Mouse (Mus musculus): ENCODE data around the gene Aldh1a1. TPM values are rescaled to one million over a fixed set of nuclear protein-coding genes. Genes with fewer than 3 reads are reported as not detected.

The Aldh1a1 gene
- total and polyA plus RNA-seq, 3 experiments = 0.21 to 1.1 (median 0.99) TPM

- dilution Hi-C loops (cut with MboI; ENCODE audit: extremely low pct_ligation_motif_present, extremely low pct_unique_long_range_greater_than_20kb, low sequenced_read_pairs) (no loop called here), in situ Hi-C loops (cut with MboI; ENCODE audit: low pct_ligation_motif_present, low pct_unique_long_range_greater_than_20kb, low sequenced_read_pairs) (no loop called here)
- H3K79me2 ChIP-seq (replicated peaks; ENCODE audit: control insufficient read depth, extremely low read depth, insufficient read depth, poor library complexity, severe bottlenecking) = no peaks in the 10 kb centered on the region
- H3K36me3 ChIP-seq (replicated peaks in 1 of 2; ENCODE audit: control insufficient read depth in 1 of 2, insufficient read depth in 1 of 2, low read length in 1 of 2) = no peaks in the 10 kb centered on the region
- no peaks in the 10 kb centered on the region for H3K27me3 ChIP-seq (replicated peaks)
- no peaks in the 10 kb centered on the region for H3K9me3 ChIP-seq (replicated peaks; ENCODE audit: low read length)
- H3K4me3 ChIP-seq (replicated peaks in 1 of 3; ENCODE audit: low read depth in 2 of 3, low read length in 2 of 3, poor library complexity in 1 of 3) = no peak overlapping the region
- H3K4me1 ChIP-seq (ENCODE audit: control insufficient read depth in 1 of 2, insufficient read depth in 2 of 2) = no peaks in the 10 kb centered on the region
- no peak for TF ChIP-seq HCFC1 (IDR thresholded peaks at IDR 0.05; ENCODE audit: low read depth, low read length)
- no peak for TF ChIP-seq NELFE (IDR thresholded peaks at IDR 0.05; ENCODE audit: low read depth, low read length)
- TF ChIP-seq E2F4 (IDR thresholded peaks at IDR 0.05; ENCODE audit: insufficient replicate concordance, low read depth, low read length) = no peak
- no peak for TF ChIP-seq JUND (conservative IDR thresholded peaks at IDR 0.05; ENCODE audit: low read depth, low read length)
- no peak for TF ChIP-seq ETS1 (conservative IDR thresholded peaks at IDR 0.05; ENCODE audit: low read depth, low read length)
- no peak for TF ChIP-seq CTCF (conservative IDR thresholded peaks at IDR 0.05 in 1 of 2, IDR thresholded peaks at IDR 0.05 in 1 of 2; ENCODE audit: low read depth in 2 of 2, low read length in 2 of 2)
- no peak for DNase-seq (ENCODE audit: extremely low read depth)
- H3K4me2 ChIP-seq (ENCODE audit: insufficient read depth, low read depth, poor library complexity, severe bottlenecking) = no peak overlapping the region
- H3K27ac ChIP-seq (ENCODE audit: insufficient read depth, low read depth) = no peak overlapping the region
- H3K9ac ChIP-seq (ENCODE audit: insufficient read depth, low read depth) = no peak overlapping the region
Measured at GRCm38 (mm10) chr19:20623416-20623815, 130.9 kb downstream of the Aldh1a1 start.

GRCm38 (mm10) chr19:20631020-20631419 lies 138.5 kb downstream of the Aldh1a1 start:
- no peaks in the 10 kb centered on the region for H3K27me3 ChIP-seq (replicated peaks)
- in situ Hi-C loops (cut with MboI; ENCODE audit: low pct_ligation_motif_present, low pct_unique_long_range_greater_than_20kb, low sequenced_read_pairs) (no loop called here), dilution Hi-C loops (cut with MboI; ENCODE audit: extremely low pct_ligation_motif_present, extremely low pct_unique_long_range_greater_than_20kb, low sequenced_read_pairs) (no loop called here)
- no peaks in the 10 kb centered on the region for H3K4me1 ChIP-seq (ENCODE audit: control insufficient read depth in 1 of 2, insufficient read depth in 2 of 2)
- no peak overlapping the region for H3K4me3 ChIP-seq (replicated peaks in 1 of 3; ENCODE audit: low read depth in 2 of 3, low read length in 2 of 3, poor library complexity in 1 of 3)
- no peak for DNase-seq (ENCODE audit: extremely low read depth)
- H3K4me2 ChIP-seq (ENCODE audit: insufficient read depth, low read depth, poor library complexity, severe bottlenecking) = no peak overlapping the region
- TF ChIP-seq CHD2 (IDR thresholded peaks at IDR 0.05; ENCODE audit: low read length) (no peak), BHLHE40 (IDR thresholded peaks at IDR 0.05; ENCODE audit: low read depth, low read length) (no peak), E2F4 (IDR thresholded peaks at IDR 0.05; ENCODE audit: insufficient replicate concordance, low read depth, low read length) (no peak), RCOR1 (conservative IDR thresholded peaks at IDR 0.05; ENCODE audit: low read depth, low read length) (no peak), ZC3H11A (IDR thresholded peaks at IDR 0.05; ENCODE audit: low read depth, low read length) (no peak), CTCF (conservative IDR thresholded peaks at IDR 0.05 in 1 of 2, IDR thresholded peaks at IDR 0.05 in 1 of 2; ENCODE audit: low read depth in 2 of 2, low read length in 2 of 2) (no peak), JUN (IDR thresholded peaks at IDR 0.05; ENCODE audit: insufficient read depth, low read depth, low read length) (no peak), TBP (conservative IDR thresholded peaks at IDR 0.05; ENCODE audit: low read depth, low read length) (no peak), USF1 (IDR thresholded peaks at IDR 0.05; ENCODE audit: low read depth, low read length) (no peak), ZKSCAN1 (IDR thresholded peaks at IDR 0.05; ENCODE audit: borderline replicate concordance, low read depth, low read length) (no peak), SIN3A (IDR thresholded peaks at IDR 0.05; ENCODE audit: low read length) (no peak), MYC (IDR thresholded peaks at IDR 0.05; ENCODE audit: low read depth, low read length) (no peak), EP300 (IDR thresholded peaks at IDR 0.05; ENCODE audit: low read length) (no peak), JUND (conservative IDR thresholded peaks at IDR 0.05; ENCODE audit: low read depth, low read length) (no peak), GABPA (IDR thresholded peaks at IDR 0.05; ENCODE audit: insufficient replicate concordance, low read depth, low read length) (no peak), SMC3 (IDR thresholded peaks at IDR 0.05; ENCODE audit: low read depth, low read length) (no peak), MAZ (IDR thresholded peaks at IDR 0.05; ENCODE audit: low read depth, low read length) (no peak), MAX (IDR thresholded peaks at IDR 0.05; ENCODE audit: low read length) (no peak)
- H3K79me2 ChIP-seq (replicated peaks; ENCODE audit: control insufficient read depth, extremely low read depth, insufficient read depth, poor library complexity, severe bottlenecking) = no peaks in the 10 kb centered on the region
- H3K9me3 ChIP-seq (replicated peaks; ENCODE audit: low read length) = no peaks in the 10 kb centered on the region
- no peak overlapping the region for H3K27ac ChIP-seq (ENCODE audit: insufficient read depth, low read depth)
- no peaks in the 10 kb centered on the region for H3K36me3 ChIP-seq (replicated peaks in 1 of 2; ENCODE audit: control insufficient read depth in 1 of 2, insufficient read depth in 1 of 2, low read length in 1 of 2)
- no peak overlapping the region for H3K9ac ChIP-seq (ENCODE audit: insufficient read depth, low read depth)

Measured in CH12.LX (cell line).